Mouse (Mus musculus): ENCODE data around the gene H2afz. TPM values are rescaled to one million over a fixed set of nuclear protein-coding genes. Genes with fewer than 3 reads are reported as not detected.

Gene H2afz
- 1,249 and 1,332 TPM in 2 replicates for polyA plus RNA-seq (2015; fragmentation: Nextera tagmentation; extraction: Ambion mirVana)

- Histone ChIP-seq H3K27me3 (no peaks in the 10 kb centered on the region), H3K4me3 (replicated peaks) (peak within 1 kb of the TSS; percentile 68), H3K27ac (replicated peaks) (peak within 1 kb of the TSS; percentile 97), H3K9me3 (replicated peaks) (no peaks in the 10 kb centered on the region), H3K9ac (peak within 1 kb of the TSS; percentile 81), H3K36me3 (no peaks in the 10 kb centered on the region), H3K4me1 (peaks cover 17% of the 10 kb centered on the region), H3K4me2 (replicated peaks) (peak within 1 kb of the TSS; percentile 61)
- ATAC-seq (ENCODE audit: insufficient number of reproducible peaks, low FRiP score, low TSS enrichment, low read depth): peak; percentile 96
- under 1% methylated on average over 85 of the region's 115 CpGs for WGBS
Measured at GRCm38 (mm10) chr3:137864124-137864987, at the start of gene H2afz. H2afz (plus strand) TSS chr3:137864487.

GRCm38 (mm10) chr3:137818713-137819112 is 45.6 kb upstream of the H2afz start:
- H3K4me1 ChIP-seq: no peaks in the 10 kb centered on the region
- WGBS: 19% methylated on average over 4 of the region's 4 CpGs

GRCm38 (mm10) chr3:137820688-137821467 is 43.4 kb upstream of the H2afz start:
- Histone ChIP-seq H3K27ac (replicated peaks) (no peak overlapping the region), H3K36me3 (no peaks in the 10 kb centered on the region), H3K4me3 (replicated peaks) (no peak overlapping the region), H3K4me2 (replicated peaks) (no peak overlapping the region), H3K27me3 (no peaks in the 10 kb centered on the region), H3K9me3 (replicated peaks) (no peaks in the 10 kb centered on the region), H3K9ac (no peak overlapping the region), H3K4me1 (no peaks in the 10 kb centered on the region)
- WGBS: 70% methylated on average over 6 of the region's 6 CpGs
- ATAC-seq (ENCODE audit: insufficient number of reproducible peaks, low FRiP score, low TSS enrichment, low read depth): no peak

More at GRCm38 (mm10) chr3:137818713-137819112, 45.6 kb upstream of the H2afz start:
- no peak overlapping the region for H3K9ac ChIP-seq
- no peak overlapping the region for H3K4me3 ChIP-seq (replicated peaks)
- no peak overlapping the region for H3K4me2 ChIP-seq (replicated peaks)
- H3K27ac ChIP-seq (replicated peaks): no peak overlapping the region
- no peak for ATAC-seq (ENCODE audit: insufficient number of reproducible peaks, low FRiP score, low TSS enrichment, low read depth)
- no peaks in the 10 kb centered on the region for H3K9me3 ChIP-seq (replicated peaks)
- H3K36me3 ChIP-seq: no peaks in the 10 kb centered on the region
- no peaks in the 10 kb centered on the region for H3K27me3 ChIP-seq

GRCm38 (mm10) chr3:137823317-137823716 is 41.0 kb upstream of the H2afz start:
- no peak overlapping the region for H3K9ac ChIP-seq
- ATAC-seq (ENCODE audit: insufficient number of reproducible peaks, low FRiP score, low TSS enrichment, low read depth): no peak
- WGBS: 88% methylated on average over 3 of the region's 3 CpGs

GRCm38 (mm10) chr3:137827678-137828077 is 36.6 kb upstream of the H2afz start:
- Histone ChIP-seq H3K4me3 (replicated peaks) (no peak overlapping the region), H3K9me3 (replicated peaks) (no peaks in the 10 kb centered on the region), H3K4me2 (replicated peaks) (no peak overlapping the region), H3K9ac (no peak overlapping the region), H3K27me3 (no peaks in the 10 kb centered on the region), H3K27ac (replicated peaks) (no peak overlapping the region), H3K36me3 (no peaks in the 10 kb centered on the region), H3K4me1 (no peaks in the 10 kb centered on the region)
- 58% methylated on average over 11 of the region's 11 CpGs for WGBS
- ATAC-seq (ENCODE audit: insufficient number of reproducible peaks, low FRiP score, low TSS enrichment, low read depth): no peak

More at GRCm38 (mm10) chr3:137823317-137823716, 41.0 kb upstream of the H2afz start:
- no peak overlapping the region for H3K4me3 ChIP-seq (replicated peaks)
- H3K27me3 ChIP-seq: no peaks in the 10 kb centered on the region
- no peak overlapping the region for H3K27ac ChIP-seq (replicated peaks)
- no peaks in the 10 kb centered on the region for H3K36me3 ChIP-seq
- no peak overlapping the region for H3K4me2 ChIP-seq (replicated peaks)
- no peaks in the 10 kb centered on the region for H3K4me1 ChIP-seq
- no peaks in the 10 kb centered on the region for H3K9me3 ChIP-seq (replicated peaks)

- Histone ChIP-seq H3K4me3 (replicated peaks) (no peak overlapping the region), H3K9ac (no peak overlapping the region), H3K4me1 (no peaks in the 10 kb centered on the region), H3K27ac (replicated peaks) (no peak overlapping the region), H3K9me3 (replicated peaks) (no peaks in the 10 kb centered on the region), H3K27me3 (no peaks in the 10 kb centered on the region), H3K36me3 (no peaks in the 10 kb centered on the region), H3K4me2 (replicated peaks) (no peak overlapping the region)
- WGBS: 66% methylated on average over 2 of the region's 2 CpGs
- ATAC-seq (ENCODE audit: insufficient number of reproducible peaks, low FRiP score, low TSS enrichment, low read depth): no peak
Measured at GRCm38 (mm10) chr3:137831156-137831555, 33.1 kb upstream of the H2afz start.

- no peaks in the 10 kb centered on the region for H3K36me3 ChIP-seq
- no peak for ATAC-seq (ENCODE audit: insufficient number of reproducible peaks, low FRiP score, low TSS enrichment, low read depth)
- H3K9me3 ChIP-seq (replicated peaks): no peaks in the 10 kb centered on the region
- H3K27ac ChIP-seq (replicated peaks): no peak overlapping the region
- H3K9ac ChIP-seq: no peak overlapping the region
- no peaks in the 10 kb centered on the region for H3K4me1 ChIP-seq
- H3K4me3 ChIP-seq (replicated peaks): no peak overlapping the region
- H3K27me3 ChIP-seq: no peaks in the 10 kb centered on the region
- H3K4me2 ChIP-seq (replicated peaks): no peak overlapping the region
Measured at GRCm38 (mm10) chr3:137833128-137833527, 31.2 kb upstream of the H2afz start.

GRCm38 (mm10) chr3:137833698-137834097 is 30.6 kb upstream of the H2afz start:
- ATAC-seq (ENCODE audit: insufficient number of reproducible peaks, low FRiP score, low TSS enrichment, low read depth): no peak
- no peak overlapping the region for H3K4me3 ChIP-seq (replicated peaks)
- H3K27me3 ChIP-seq: no peaks in the 10 kb centered on the region
- no peak overlapping the region for H3K9ac ChIP-seq
- H3K27ac ChIP-seq (replicated peaks): no peak overlapping the region
- 81% methylated on average over 4 of the region's 4 CpGs for WGBS
- no peaks in the 10 kb centered on the region for H3K36me3 ChIP-seq
- no peaks in the 10 kb centered on the region for H3K9me3 ChIP-seq (replicated peaks)
- no peak overlapping the region for H3K4me2 ChIP-seq (replicated peaks)
- H3K4me1 ChIP-seq: no peaks in the 10 kb centered on the region

GRCm38 (mm10) chr3:137836543-137836942 is 27.7 kb upstream of the H2afz start:
- no peaks in the 10 kb centered on the region for H3K27me3 ChIP-seq
- no peak overlapping the region for H3K4me2 ChIP-seq (replicated peaks)
- 73% methylated on average over 1 of the region's 1 CpGs for WGBS
- H3K4me1 ChIP-seq: no peaks in the 10 kb centered on the region
- no peak overlapping the region for H3K27ac ChIP-seq (replicated peaks)
- no peaks in the 10 kb centered on the region for H3K36me3 ChIP-seq
- no peak overlapping the region for H3K4me3 ChIP-seq (replicated peaks)
- no peaks in the 10 kb centered on the region for H3K9me3 ChIP-seq (replicated peaks)
- H3K9ac ChIP-seq: no peak overlapping the region
- no peak for ATAC-seq (ENCODE audit: insufficient number of reproducible peaks, low FRiP score, low TSS enrichment, low read depth)

- Histone ChIP-seq H3K27me3 (no peaks in the 10 kb centered on the region), H3K9ac (no peak overlapping the region), H3K27ac (replicated peaks) (no peak overlapping the region), H3K4me3 (replicated peaks) (no peak overlapping the region), H3K4me1 (no peaks in the 10 kb centered on the region), H3K36me3 (no peaks in the 10 kb centered on the region), H3K9me3 (replicated peaks) (no peaks in the 10 kb centered on the region), H3K4me2 (replicated peaks) (no peak overlapping the region)
- ATAC-seq (ENCODE audit: insufficient number of reproducible peaks, low FRiP score, low TSS enrichment, low read depth): no peak
Measured at GRCm38 (mm10) chr3:137838160-137838559, 26.1 kb upstream of the H2afz start.

- no peaks in the 10 kb centered on the region for H3K9me3 ChIP-seq (replicated peaks)
- H3K27ac ChIP-seq (replicated peaks): no peak overlapping the region
- H3K36me3 ChIP-seq: no peaks in the 10 kb centered on the region
- no peak overlapping the region for H3K9ac ChIP-seq
- 76% methylated on average over 1 of the region's 1 CpGs for WGBS
- H3K27me3 ChIP-seq: no peaks in the 10 kb centered on the region
- H3K4me3 ChIP-seq (replicated peaks): no peak overlapping the region
- no peak for ATAC-seq (ENCODE audit: insufficient number of reproducible peaks, low FRiP score, low TSS enrichment, low read depth)
- H3K4me2 ChIP-seq (replicated peaks): no peak overlapping the region
- H3K4me1 ChIP-seq: no peaks in the 10 kb centered on the region
Measured at GRCm38 (mm10) chr3:137842944-137843343, 21.3 kb upstream of the H2afz start.

Measured in embryonic facial prominence, embryonic 15.5 days (tissue).